ENCODE assay signal across 8 mouse cellular contexts in the genomic region with DNA sequence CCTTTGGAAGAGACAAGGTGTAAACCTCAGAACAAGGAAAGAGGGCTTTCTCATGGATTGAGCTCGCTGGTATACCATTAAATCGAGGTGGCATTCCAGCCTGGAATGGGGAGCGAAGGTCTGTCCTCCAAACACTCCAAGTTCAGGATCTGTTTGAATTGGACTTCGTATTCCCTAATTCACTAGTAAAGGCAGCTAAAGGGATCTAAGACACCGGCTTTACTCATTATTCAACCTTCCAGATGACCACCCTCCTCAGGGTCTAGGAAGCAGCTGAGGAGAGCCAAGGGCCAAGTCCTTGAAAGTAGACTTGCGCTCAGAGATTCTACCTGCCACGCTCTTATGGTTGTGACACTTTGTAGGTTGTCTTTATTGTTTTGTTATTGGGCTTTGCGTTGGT. TPM values are rescaled to one million over a fixed set of nuclear protein-coding genes. Genes with fewer than 3 reads are reported as not detected.
DNase-seq lines count a peak whose midpoint lies in the region; ATAC-seq and TF ChIP-seq lines count a peak whose summit lies in the region.
"Not testable (repeated sequence)": the region's sequence is repeated elsewhere in the genome, so short reads cannot be mapped to it uniquely, and the experiment has no call there.

No protein-coding gene starts in this region.

- not testable (repeated sequence) for TF ChIP-seq POLR2A in cerebellum, adult 2 months (IDR thresholded peaks at IDR 0.05; ENCODE audit: borderline replicate concordance, insufficient read depth, low read length); kidney, adult 2 months (IDR thresholded peaks at IDR 0.05; ENCODE audit: low read depth, low read length)

- H3K27ac ChIP-seq in cerebellum, adult 2 months (ENCODE audit: insufficient read depth, low read length), result peak overlapping the region; percentile 99
- H3K27ac ChIP-seq in forebrain, embryonic 11.5 days (ENCODE audit: low read depth, low read length); heart, embryonic 10.5 days; hindbrain, embryonic 12.5 days; limb, embryonic 11.5 days (replicated peaks; ENCODE audit: low read depth, low read length); midbrain, embryonic 10.5 days (replicated peaks); neural tube, embryonic 12.5 days: not testable (repeated sequence)
- peak overlapping the region; percentile 80 for H3K27ac ChIP-seq in kidney, adult 2 months (ENCODE audit: insufficient read depth, low read depth, low read length)

- WGBS in cerebellum, adult 2 months, result 8% methylated on average over 8 of the region's 8 CpGs
- WGBS in forebrain, embryonic 11.5 days, result 37% methylated on average over 8 of the region's 8 CpGs
- 36% methylated on average over 8 of the region's 8 CpGs for WGBS in heart, embryonic 10.5 days
- 38% methylated on average over 8 of the region's 8 CpGs for WGBS in hindbrain, embryonic 12.5 days
- 48% methylated on average over 8 of the region's 8 CpGs for WGBS in kidney, adult 2 months
- WGBS in limb, embryonic 11.5 days, result 31% methylated on average over 8 of the region's 8 CpGs
- WGBS in midbrain, embryonic 10.5 days, result 32% methylated on average over 8 of the region's 8 CpGs
- 29% methylated on average over 8 of the region's 8 CpGs for WGBS in neural tube, embryonic 12.5 days

- not testable (repeated sequence) for ATAC-seq in forebrain, embryonic 11.5 days (replicated peaks; ENCODE audit: low FRiP score); hindbrain, embryonic 12.5 days (ENCODE audit: low FRiP score); limb, embryonic 11.5 days (ENCODE audit: insufficient number of reproducible peaks, low FRiP score, low TSS enrichment, low read depth); neural tube, embryonic 12.5 days (ENCODE audit: low FRiP score, low read depth)

- not testable (repeated sequence) for H3K4me1 ChIP-seq in cerebellum, adult 2 months (ENCODE audit: control insufficient read depth, insufficient read depth, low read length); forebrain, embryonic 11.5 days (replicated peaks; ENCODE audit: control insufficient read depth, insufficient read depth, low read length); kidney, adult 2 months (ENCODE audit: control insufficient read depth, insufficient read depth, low read length); limb, embryonic 11.5 days (ENCODE audit: control insufficient read depth, insufficient read depth, low read length)
- H3K4me1 ChIP-seq in heart, embryonic 10.5 days, result peaks cover 13% of the 10 kb centered on the region; the same call in 1 of the 2 replicates
- peaks cover 15% of the 10 kb centered on the region for H3K4me1 ChIP-seq in hindbrain, embryonic 12.5 days
- peaks cover 11% of the 10 kb centered on the region for H3K4me1 ChIP-seq in midbrain, embryonic 10.5 days
- H3K4me1 ChIP-seq in neural tube, embryonic 12.5 days, result peaks cover 15% of the 10 kb centered on the region

- peak overlapping the region; percentile 48 for H3K4me2 ChIP-seq in forebrain, embryonic 11.5 days (ENCODE audit: low read depth, low read length, severe bottlenecking)
- peak overlapping the region; percentile 48 for H3K4me2 ChIP-seq in hindbrain, embryonic 12.5 days (replicated peaks)
- H3K4me2 ChIP-seq in limb, embryonic 11.5 days (ENCODE audit: low read depth, severe bottlenecking), result 0 out of 2 replicates have a peak overlapping the region, but pooled peaks have one; percentile 24
- peak overlapping the region; percentile 55 for H3K4me2 ChIP-seq in neural tube, embryonic 12.5 days (replicated peaks)

- not testable (repeated sequence) for TF ChIP-seq CTCF in cerebellum, adult 2 months (IDR thresholded peaks at IDR 0.05; ENCODE audit: borderline replicate concordance, insufficient read depth, low read depth, low read length); kidney, adult 2 months (conservative IDR thresholded peaks at IDR 0.05; ENCODE audit: insufficient read depth, insufficient read length, low read depth, low read length)

- H3K4me3 ChIP-seq in cerebellum, adult 2 months (replicated peaks; ENCODE audit: insufficient read depth, low read depth, low read length), result peak overlapping the region; percentile 100
- peak overlapping the region; percentile 23 for H3K4me3 ChIP-seq in forebrain, embryonic 11.5 days (ENCODE audit: low read depth, low read length)
- H3K4me3 ChIP-seq in heart, embryonic 10.5 days, result 0 out of 2 replicates have a peak overlapping the region, but pooled peaks have one; percentile 35
- peak overlapping the region; percentile 33 for H3K4me3 ChIP-seq in hindbrain, embryonic 12.5 days
- peak overlapping the region; percentile 43; the same call in 1 of the 2 replicates for H3K4me3 ChIP-seq in kidney, adult 2 months (ENCODE audit: insufficient read depth, low read depth, low read length)
- H3K4me3 ChIP-seq in limb, embryonic 11.5 days (ENCODE audit: low read depth, low read length), result not testable (repeated sequence)
- peak overlapping the region; percentile 34 for H3K4me3 ChIP-seq in midbrain, embryonic 10.5 days
- peak overlapping the region; percentile 27 for H3K4me3 ChIP-seq in neural tube, embryonic 12.5 days

- not testable (repeated sequence) for H3K9me3 ChIP-seq in forebrain, embryonic 11.5 days (ENCODE audit: control insufficient read depth, low read length); heart, embryonic 10.5 days; hindbrain, embryonic 12.5 days (replicated peaks); limb, embryonic 11.5 days (ENCODE audit: control insufficient read depth, low read length); midbrain, embryonic 10.5 days (replicated peaks); neural tube, embryonic 12.5 days

- H3K27me3 ChIP-seq in cerebellum, adult 2 months (ENCODE audit: control insufficient read depth, insufficient read depth, low read length); forebrain, embryonic 11.5 days (ENCODE audit: control insufficient read depth, insufficient read depth, low read length); hindbrain, embryonic 12.5 days; kidney, adult 2 months (replicated peaks; ENCODE audit: control insufficient read depth, insufficient read depth, low read length); limb, embryonic 11.5 days (ENCODE audit: control insufficient read depth, insufficient read depth, low read length); neural tube, embryonic 12.5 days (replicated peaks): not testable (repeated sequence)
- peaks cover 59% of the 10 kb centered on the region for H3K27me3 ChIP-seq in heart, embryonic 10.5 days (ENCODE audit: insufficient read depth, poor library complexity, severe bottlenecking)
- H3K27me3 ChIP-seq in midbrain, embryonic 10.5 days (ENCODE audit: low read depth, poor library complexity, severe bottlenecking), result peaks cover 51% of the 10 kb centered on the region

- peak; percentile 45 to 56 for DNase-seq in cerebellum, adult 2 months
- not testable (repeated sequence) for DNase-seq in forebrain, embryonic 11.5 days (ENCODE audit: low spot score); heart, embryonic 10.5 days (ENCODE audit: low spot score); limb, embryonic 11.5 days (ENCODE audit: low spot score); midbrain, embryonic 10.5 days (ENCODE audit: low spot score)
- peak; percentile 66 for DNase-seq in kidney, adult 2 months

- H3K9ac ChIP-seq in forebrain, embryonic 11.5 days (ENCODE audit: low read length); hindbrain, embryonic 12.5 days; limb, embryonic 11.5 days (ENCODE audit: low read length); neural tube, embryonic 12.5 days: not testable (repeated sequence)

- not testable (repeated sequence) for H3K36me3 ChIP-seq in forebrain, embryonic 11.5 days (ENCODE audit: control insufficient read depth, insufficient read depth, low read length); heart, embryonic 10.5 days; hindbrain, embryonic 12.5 days; kidney, adult 2 months (ENCODE audit: control insufficient read depth, insufficient read depth, low read length); limb, embryonic 11.5 days (ENCODE audit: control insufficient read depth, insufficient read depth, low read length); midbrain, embryonic 10.5 days; neural tube, embryonic 12.5 days

RNA-seq across cellular contexts. Expression of gene Tmem178, which starts 1.1 kb away (rescaled TPM):
- polyA plus RNA-seq in cerebellum, adult 2 months (2012; rRNA removed), result 128 and 146 TPM in 2 replicates
- 13.6 and 14.7 TPM in 2 replicates for polyA plus RNA-seq in forebrain, embryonic 11.5 days (2014; fragmentation: Nextera tagmentation; extraction: Ambion mirVana)
- polyA plus RNA-seq in heart, embryonic 10.5 days (2016; fragmentation: Nextera tagmentation; extraction: Ambion mirVana), result 4.5 and 5.2 TPM in 2 replicates
- polyA plus RNA-seq in hindbrain, embryonic 12.5 days (2016; fragmentation: Nextera tagmentation; extraction: Ambion mirVana), result 23.1 and 23.7 TPM in 2 replicates
- polyA plus RNA-seq in kidney, adult 2 months (2012; rRNA removed), result 19.9 and 25.9 TPM in 2 replicates
- 5.3 and 6.9 TPM in 2 replicates for polyA plus RNA-seq in limb, embryonic 11.5 days (2014; fragmentation: Nextera tagmentation; extraction: Ambion mirVana)
- 6.4 and 8.6 TPM in 2 replicates for polyA plus RNA-seq in midbrain, embryonic 10.5 days (2016; fragmentation: Nextera tagmentation; extraction: Ambion mirVana)
- polyA plus RNA-seq in neural tube, embryonic 12.5 days (2016; fragmentation: Nextera tagmentation; extraction: Ambion mirVana), result 30.7 and 32.0 TPM in 2 replicates
